Mouse (Mus musculus): ENCODE measurements around the gene Aup1.

DNA sequence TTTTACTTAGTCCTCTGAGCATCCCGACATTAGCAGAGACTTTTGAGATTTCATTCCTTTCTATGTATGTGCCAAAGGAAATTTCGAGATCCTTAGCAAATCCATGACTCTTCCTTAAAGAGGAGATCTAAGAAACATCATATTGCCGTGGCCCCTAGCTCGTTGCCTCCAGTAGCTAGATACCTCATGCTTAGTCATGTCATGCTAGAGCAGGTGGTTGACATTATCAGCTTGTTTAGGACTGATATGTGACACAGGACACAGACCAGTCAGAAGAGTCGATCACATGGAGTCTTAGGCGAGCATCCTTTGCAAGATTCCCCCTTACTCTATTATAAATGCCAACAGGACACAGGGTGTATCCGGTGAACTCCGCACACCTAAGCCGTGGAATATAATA lies 31.3 kb upstream of the Aup1 start:
- TF ChIP-seq CTCF (conservative IDR thresholded peaks at IDR 0.05; ENCODE audit: insufficient read depth, insufficient read length, low read depth, low read length) (no peak), POLR2A (IDR thresholded peaks at IDR 0.05; ENCODE audit: low read depth, low read length) (no peak)
